Mouse (Mus musculus): ENCODE measurements around the gene Dpf2.
"Not testable (repeated sequence)": the region's sequence is repeated elsewhere in the genome, so short reads cannot be mapped to it uniquely, and the experiment has no call there.

Dpf2 gene

GRCm38 (mm10) chr19:5892735-5893134, 20.1 kb downstream of the Dpf2 start:
- DNase-seq (ENCODE audit: low spot score in 2 of 2): peak in 1 of 2 experiments; percentile 65

DNA sequence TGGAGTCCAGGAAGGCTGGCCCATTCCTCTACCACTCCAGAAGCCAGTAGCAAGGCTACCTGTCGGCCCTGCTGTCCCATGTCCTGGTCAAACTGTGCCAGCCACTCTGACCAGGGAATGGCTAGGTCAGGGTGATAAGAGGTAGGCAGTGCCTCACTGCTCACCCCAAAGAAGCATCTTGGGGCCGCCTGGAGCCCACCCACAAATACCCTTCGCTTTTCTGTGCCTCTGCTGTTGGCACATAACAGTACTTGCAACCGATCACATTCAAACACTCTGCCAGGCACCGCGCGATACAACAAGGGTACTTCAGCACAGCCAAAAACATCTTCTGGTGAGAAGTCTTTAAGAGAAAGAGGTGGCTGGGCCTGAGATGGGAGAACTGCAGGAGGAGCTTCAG, 20.5 kb downstream of the Dpf2 start:
- peak in 1 of 2 experiments; percentile 59 for DNase-seq (ENCODE audit: low spot score in 2 of 2)

DNA sequence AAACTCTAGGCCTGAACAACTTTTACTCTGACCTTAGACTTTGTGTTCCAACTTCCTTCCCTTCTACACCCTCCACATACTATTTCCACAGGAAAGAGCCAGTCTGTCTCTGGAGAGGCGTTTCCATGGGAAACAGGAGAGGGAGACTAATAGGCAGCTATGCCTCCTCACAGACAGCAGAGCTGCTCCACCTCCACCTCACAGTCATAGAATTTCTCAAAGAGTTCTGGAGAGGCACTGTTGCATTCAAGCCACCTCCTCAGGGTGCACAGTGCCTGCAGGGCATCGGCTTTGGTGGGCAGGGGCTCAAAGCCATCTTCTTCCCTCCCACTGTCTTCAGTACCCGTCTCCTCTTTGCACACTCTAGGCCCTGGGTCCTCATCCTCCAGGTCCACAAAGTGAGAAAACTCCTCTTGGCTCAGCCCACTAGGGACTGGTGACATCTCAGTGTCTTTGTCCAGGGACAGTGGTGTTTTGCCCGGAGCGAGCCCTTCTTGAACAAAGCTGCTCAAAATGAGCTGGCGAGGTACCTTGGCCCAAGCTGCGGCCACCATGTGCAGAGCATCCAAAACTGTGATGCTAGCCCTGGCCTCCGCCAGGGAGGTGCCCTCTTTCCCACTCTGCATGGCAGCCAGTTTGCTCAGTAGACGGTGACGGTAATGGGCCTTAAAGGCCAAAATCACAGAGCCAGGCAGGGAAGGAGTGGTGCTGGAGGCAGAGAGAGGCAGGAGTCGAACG, 21.1 kb downstream of the Dpf2 start:
- DNase-seq (ENCODE audit: low spot score in 2 of 2): peak in 1 of 2 experiments; percentile 59

GRCm38 (mm10) chr19:5889211-5889610, 23.6 kb downstream of the Dpf2 start:
- DNase-seq (ENCODE audit: low spot score in 2 of 2): no peak

DNA sequence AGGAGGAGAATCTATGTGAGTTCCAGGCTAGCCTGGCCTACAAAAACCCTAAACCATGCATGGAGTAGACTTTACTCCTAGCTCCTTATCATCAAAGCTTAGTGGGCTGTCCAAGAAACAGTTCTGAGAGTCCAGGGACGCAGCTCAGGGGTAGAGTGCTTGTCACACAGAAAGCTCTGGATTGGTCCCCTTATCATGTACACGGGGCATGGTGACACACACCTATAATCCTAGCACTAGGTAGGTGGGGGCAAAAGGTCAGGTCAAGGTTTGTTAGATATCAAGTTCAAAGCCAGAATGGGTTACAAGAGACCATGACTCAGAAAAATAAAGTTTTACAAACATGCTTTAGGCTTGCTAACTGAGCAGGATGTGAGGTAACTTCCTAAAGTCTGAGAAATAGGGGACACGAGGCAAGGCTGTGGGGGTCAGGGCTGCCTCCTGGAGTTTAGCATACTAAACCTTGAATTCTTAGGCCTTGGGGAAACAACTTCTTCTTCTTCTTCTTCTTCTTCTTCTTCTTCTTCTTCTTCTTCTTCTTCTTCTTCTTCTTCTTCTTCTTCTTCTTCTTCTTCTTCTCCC, 25.5 kb downstream of the Dpf2 start:
- DNase-seq (ENCODE audit: low spot score in 2 of 2): no peak

DNA sequence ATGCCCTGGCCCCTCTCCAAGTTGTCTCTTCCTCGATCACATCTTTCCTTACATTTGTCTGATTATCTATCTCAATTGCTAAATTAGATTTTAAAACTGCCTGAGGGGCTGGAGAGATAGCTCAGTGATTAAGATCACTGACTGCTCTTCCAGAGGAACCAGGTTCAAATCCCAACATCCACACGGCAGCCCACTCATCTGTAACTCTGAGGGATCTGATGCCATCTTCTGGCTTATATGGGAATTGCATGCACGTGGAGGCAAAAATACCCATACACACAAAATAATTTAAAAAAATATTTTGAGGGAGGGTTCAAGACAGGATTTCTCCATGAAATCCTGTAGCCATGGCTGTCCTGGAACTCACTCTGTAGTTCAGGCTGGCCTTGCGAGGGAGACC, 27.0 kb downstream of the Dpf2 start:
- DNase-seq (ENCODE audit: low spot score in 2 of 2): peak in 1 of 2 experiments; percentile 71

DNA sequence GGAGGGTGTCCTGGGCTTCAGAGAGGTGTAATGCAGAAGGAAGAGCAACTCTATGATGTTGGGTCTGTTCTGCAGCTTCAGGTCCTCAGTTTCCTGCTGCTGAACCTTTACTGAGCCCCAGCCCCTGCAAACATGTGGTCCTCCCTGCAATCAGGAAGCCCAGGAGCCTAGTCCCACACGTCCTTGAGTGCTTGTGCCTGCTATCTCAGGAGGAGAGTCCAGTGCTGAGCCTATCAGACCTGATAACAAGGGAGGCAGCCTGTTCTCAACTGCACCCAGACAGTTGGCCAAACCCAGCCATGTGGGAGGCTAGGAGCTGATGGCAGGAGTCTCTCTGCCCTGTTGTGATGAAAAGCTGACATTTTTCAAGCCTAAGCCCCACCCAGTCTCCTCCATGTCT, 28.9 kb downstream of the Dpf2 start:
- peak in 1 of 2 experiments; percentile 58 for DNase-seq (ENCODE audit: low spot score in 2 of 2)

- DNase-seq (ENCODE audit: low spot score in 2 of 2): not testable (repeated sequence)
Observed at GRCm38 (mm10) chr19:5882079-5882478, 30.7 kb downstream of the Dpf2 start.

DNA sequence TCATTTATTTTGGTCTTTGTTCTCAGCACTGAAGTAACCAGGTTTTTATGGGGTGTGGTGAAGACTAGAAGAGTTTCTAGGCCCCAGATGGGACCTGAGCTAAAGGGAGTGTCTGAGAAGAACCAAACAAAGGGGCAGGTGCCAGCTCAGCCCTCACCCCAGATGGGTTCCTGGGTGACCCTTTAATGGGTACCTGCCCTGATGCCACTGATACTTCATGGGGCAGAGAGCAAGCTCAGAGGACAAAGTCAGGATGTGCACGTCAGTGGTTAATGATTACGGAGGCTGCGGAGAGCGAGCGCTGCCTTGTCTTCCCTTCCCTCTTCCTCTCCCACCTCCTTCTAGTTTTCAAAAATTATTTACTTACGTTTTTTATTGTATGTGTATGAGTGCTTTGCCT, 31.7 kb downstream of the Dpf2 start:
- DNase-seq (ENCODE audit: low spot score in 2 of 2): no peak

GRCm38 (mm10) chr19:5879735-5880134, 33.1 kb downstream of the Dpf2 start:
- DNase-seq (ENCODE audit: low spot score in 2 of 2): peak in 1 of 2 experiments; percentile 57

- peak in 1 of 2 experiments; percentile 57 for DNase-seq (ENCODE audit: low spot score in 2 of 2)
Observed at GRCm38 (mm10) chr19:5878916-5879315, 33.9 kb downstream of the Dpf2 start.

DNA sequence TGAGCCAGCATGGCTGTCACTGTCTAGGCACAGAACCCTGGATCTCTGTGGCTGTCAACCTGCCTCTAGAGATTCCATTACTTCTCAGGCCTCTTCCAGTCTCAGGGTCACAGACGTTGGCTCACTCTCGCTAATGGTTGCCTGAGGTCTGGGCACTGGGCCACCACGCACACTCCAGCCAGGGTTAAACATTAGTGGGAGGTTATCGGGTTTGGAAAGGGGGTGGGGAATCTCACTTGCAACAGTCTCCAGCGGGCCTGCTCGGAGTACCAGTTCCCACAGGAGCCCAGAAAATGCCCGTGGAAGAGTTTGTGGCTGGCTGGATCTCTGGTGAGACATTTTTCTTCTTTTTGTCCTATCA, 34.5 kb downstream of the Dpf2 start:
- peak in 1 of 2 experiments; percentile 62 for DNase-seq (ENCODE audit: low spot score in 2 of 2)

- peak; percentile 68 to 82 for DNase-seq (ENCODE audit: low spot score in 2 of 2)
Observed at GRCm38 (mm10) chr19:5877618-5878361, 35.0 kb downstream of the Dpf2 start, which contains the start of gene Slc25a45. Slc25a45 (plus strand) TSS chr19:5877808.

DNA sequence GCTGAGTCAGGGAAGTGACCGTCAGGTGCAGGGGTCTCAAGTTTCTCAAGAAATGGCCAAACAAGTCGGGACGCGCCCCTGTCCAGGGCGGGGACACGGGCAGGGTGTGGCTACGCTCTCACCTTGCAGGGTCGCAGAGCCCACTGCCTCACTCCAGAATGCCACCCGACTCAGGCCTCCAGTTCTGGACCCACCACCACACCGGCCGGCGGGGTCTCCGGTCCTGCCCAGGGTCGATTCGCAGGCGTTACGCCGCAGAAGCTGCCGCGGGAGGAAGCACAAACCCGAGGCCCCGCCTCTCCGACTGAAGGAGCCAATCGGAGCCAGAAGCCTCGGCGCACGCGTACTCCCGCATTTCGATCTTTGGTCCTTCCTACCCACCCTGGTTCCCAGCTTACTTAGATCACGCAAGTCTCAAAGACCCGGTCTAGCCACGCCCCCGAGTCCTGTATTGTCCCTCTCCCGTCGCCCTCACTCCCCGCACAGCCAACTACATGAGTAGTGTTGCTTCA, 37.8 kb downstream of the Dpf2 start, which contains the start of gene Frmd8:
TSS of gene Frmd8 (minus strand) at position 306 of the 512 bp plus-strand sequence.
- DNase-seq (ENCODE audit: low spot score in 2 of 2): peak; percentile 91 to 96

- peak in 1 of 2 experiments; percentile 61 for DNase-seq (ENCODE audit: low spot score in 2 of 2)
Observed at GRCm38 (mm10) chr19:5874391-5874968, 38.3 kb downstream of the Dpf2 start.

DNA sequence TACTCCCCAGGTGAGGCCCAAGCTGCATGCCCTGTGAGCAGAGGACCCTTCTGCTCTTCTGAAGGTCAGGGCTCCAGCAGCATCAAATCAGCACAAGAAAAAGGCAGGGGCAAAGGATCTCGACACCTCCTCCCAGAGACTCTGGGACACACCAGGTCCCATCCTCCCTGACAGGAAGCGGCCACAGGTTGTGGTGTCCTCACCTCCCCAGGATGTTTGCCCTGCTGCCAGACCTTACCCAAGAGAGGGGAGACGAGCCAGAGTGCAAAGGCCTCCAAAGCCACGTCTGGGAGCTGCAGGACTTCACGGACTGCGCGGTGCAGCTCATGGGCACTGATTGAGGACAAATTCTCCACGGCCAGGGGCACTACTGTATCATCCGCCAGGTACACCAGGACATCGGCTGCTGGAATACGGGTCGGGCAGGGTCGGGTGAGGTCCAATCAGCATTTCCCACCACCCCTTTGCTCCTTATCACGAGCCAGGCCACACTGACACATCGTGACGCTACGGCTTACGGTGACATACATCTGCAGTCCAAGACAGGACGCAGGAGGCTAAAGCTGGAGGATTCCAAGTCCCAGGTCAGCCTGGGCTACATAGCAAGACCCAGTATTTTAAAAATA, 39.8 kb downstream of the Dpf2 start:
- DNase-seq (ENCODE audit: low spot score in 2 of 2): peak in 1 of 2 experiments; percentile 61

DNA sequence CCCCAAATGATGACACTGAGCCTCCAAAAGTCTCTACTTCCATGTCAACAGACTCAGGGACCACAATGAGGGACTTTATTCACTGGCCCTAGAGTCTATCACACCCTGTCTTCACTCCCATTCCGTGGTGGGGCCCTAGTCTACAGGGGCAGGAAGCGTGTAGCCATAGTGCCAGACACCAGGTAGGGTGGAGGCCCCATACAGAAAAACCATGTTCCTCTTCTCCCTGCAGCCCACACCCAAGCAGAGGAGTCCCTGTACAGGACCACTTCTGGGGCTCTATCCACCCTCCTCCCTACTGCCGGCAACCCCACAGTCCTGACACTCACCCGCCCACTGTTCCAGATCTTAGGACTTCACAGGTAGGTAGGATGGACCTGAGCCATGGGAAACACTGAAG, 40.3 kb downstream of the Dpf2 start:
- peak in 1 of 2 experiments; percentile 58 for DNase-seq (ENCODE audit: low spot score in 2 of 2)

- peak in 1 of 2 experiments; percentile 58 for DNase-seq (ENCODE audit: low spot score in 2 of 2)
Observed at GRCm38 (mm10) chr19:5871683-5872082, 41.1 kb downstream of the Dpf2 start.

GRCm38 (mm10) chr19:5871273-5871672, 41.5 kb downstream of the Dpf2 start:
- peak in 1 of 2 experiments; percentile 62 for DNase-seq (ENCODE audit: low spot score in 2 of 2)

GRCm38 (mm10) chr19:5868096-5868495, 44.7 kb downstream of the Dpf2 start:
- no peak for DNase-seq (ENCODE audit: low spot score in 2 of 2)

DNA sequence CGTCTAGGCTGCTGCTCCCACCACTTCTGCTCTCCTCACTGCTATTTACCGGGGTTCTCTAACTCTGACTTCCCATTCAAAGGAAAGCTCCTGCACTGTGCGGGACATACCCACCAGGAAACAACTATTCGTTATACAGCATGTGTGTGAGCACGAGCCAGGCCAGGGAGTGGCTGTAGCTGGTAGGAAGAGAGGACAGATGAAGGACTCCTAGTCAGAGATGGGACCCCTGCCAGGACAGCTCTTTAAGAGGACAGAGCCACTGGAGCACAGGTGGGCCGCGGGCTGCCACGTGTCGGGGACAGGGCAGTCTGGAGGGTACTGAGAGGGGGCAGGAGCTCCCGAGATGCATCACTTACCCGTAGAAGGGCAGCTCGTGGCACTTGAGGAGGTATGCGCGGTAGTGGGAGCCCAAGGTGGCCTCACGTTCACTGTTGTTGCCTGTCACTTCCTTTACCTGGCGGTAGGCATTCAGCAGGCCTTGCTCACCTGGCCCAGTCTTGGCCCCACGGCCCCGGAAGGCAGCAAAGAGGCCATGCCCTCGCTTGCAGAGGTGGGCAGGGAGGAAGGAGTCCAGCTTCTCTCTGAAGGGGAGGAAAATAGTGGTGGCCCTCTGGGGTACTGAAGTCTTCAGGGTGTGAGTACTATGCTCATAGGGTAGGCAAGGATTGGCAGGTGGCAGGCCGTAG, 48.0 kb downstream of the Dpf2 start:
- peak in 1 of 2 experiments; percentile 62 for DNase-seq (ENCODE audit: low spot score in 2 of 2)
